Mouse (Mus musculus): Measurements from ENCODE around the gene Fxyd3.
A peak's percentile ranks its signal among the peaks of the same experiment; 100 is the strongest.

Gene Fxyd3

GRCm38 (mm10) chr7:31072326-31072725 lies 4.2 kb downstream of the Fxyd3 start:
- DNase-seq (ENCODE audit: low spot score in 2 of 2) = no peak

DNA sequence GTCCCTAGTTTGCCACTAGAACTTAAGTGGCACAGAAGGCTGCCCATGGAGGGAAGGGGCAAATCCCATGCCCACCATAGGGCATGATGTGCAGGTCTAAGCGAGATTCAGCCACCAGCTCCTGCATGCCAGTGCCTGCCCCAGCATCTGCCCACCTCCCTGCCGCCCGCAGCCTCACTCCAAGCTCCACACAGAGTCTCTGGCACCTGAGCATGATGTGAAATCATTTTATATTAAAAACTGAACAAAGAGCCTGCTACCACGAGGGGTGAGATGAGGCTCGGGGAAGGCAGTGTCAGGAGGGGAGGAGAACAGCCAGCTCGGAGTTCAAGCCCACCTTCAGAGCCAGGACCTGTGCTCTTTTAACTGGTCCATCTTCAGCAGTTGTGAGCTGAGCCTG lies 6.2 kb downstream of the Fxyd3 start:
- DNase-seq (ENCODE audit: low spot score in 2 of 2) = no peak

- DNase-seq (ENCODE audit: low spot score in 2 of 2) = no peak
These were observed 7.0 kb downstream of the Fxyd3 start for GRCm38 (mm10) chr7:31069491-31069890.

DNA sequence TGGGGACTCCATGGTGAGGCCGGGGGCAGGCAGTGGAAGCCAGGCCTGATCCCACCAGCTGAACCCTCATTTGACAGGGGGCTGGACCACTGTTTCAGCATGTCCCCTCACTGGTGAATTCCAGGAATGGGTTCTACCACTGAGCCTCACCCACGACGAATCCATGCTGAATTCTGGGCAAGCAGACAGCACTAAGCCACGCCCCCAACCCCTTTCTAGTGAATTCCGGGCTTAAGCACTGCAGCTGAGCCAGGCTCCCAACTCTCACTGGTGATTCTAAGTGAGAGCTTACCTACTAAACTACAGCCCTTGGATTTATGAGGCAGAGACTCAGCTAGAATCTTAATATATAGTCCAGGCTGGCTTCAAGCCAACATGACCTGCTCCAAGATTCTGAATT lies 8.7 kb downstream of the Fxyd3 start:
- DNase-seq (ENCODE audit: low spot score in 2 of 2) = no peak

- no peak for DNase-seq (ENCODE audit: low spot score in 2 of 2)
These were observed 13.4 kb downstream of the Fxyd3 start for GRCm38 (mm10) chr7:31063074-31063560.

DNA sequence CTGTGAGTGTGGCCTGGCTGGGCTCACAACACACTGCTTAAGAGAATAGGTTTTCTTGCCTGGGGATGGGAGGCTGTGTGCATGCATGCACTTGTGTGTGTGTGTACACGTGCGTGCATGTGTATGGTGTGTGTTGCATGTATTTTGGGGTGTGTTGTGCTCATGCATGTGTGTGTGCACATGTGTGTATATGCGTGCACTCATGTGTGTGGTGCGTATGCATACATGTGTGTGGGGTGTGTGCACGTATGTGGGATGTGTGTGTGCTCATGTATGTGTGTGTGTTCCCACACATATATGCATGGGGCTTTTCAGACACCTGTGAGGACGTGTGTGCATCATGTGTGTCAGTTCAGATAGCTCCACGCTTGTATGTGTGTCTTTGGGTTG lies 15.9 kb downstream of the Fxyd3 start:
- DNase-seq (ENCODE audit: low spot score in 2 of 2) = no peak

DNA sequence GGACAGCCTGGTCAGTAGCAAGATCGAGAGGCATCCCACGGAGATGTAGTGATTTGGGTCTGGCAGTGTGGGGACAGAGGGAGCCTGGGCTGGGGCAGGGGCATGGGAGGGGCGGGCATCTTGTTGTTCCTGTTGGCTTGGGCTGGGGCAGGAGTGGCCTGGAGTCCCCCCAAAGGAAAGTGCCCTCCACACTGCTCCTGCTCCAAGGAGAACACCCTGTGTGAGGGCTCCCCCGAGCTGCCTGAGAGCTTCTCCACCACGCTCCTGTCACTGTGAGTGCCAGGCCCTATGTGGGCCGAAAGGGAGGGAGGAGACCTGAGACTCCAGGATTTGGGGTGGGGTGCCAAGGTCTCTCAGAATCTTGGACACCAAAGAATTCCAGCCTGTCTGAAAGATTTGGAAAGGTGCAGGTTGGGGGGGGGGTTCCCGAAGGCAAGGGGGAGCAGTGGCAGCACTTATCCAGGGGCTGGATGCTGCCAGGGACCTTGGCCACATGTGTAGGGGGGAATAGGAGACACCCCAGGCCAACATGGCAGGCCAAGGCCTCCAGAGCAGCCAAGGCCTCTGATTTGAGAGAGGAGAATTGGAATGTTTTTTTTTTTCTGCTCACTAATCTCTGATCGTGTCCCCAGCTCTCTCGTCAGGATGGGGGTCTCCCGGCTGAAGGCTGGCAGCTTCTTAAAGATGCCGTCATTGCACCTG lies 16.4 kb downstream of the Fxyd3 start:
- no peak for DNase-seq (ENCODE audit: low spot score in 2 of 2)

DNA sequence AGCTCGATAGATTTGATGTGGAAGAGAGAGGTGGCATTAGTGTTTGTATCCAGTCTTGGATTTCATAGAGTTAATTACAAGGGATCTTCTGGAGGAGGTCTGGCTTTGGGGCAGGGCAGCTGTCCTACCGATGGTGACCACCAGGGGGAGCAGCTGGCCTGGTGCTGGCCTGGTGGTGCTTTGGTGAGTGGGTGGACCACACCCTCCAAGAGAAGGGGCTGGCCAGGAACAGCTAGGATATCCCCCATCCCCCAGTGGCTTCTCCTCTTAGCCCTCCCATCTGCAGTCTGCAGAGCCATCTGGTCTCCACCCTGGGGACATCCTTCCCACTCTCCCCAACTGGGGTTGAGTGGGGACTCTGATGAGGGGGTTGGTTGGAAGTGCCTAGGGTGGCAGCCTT lies 17.4 kb downstream of the Fxyd3 start, which contains the start of gene Lgi4:
Gene Lgi4, plus strand, starts transcription at position 235 of the 400 bp plus-strand sequence.
- peak; percentile 77 to 93 for DNase-seq (ENCODE audit: low spot score in 2 of 2)

DNA sequence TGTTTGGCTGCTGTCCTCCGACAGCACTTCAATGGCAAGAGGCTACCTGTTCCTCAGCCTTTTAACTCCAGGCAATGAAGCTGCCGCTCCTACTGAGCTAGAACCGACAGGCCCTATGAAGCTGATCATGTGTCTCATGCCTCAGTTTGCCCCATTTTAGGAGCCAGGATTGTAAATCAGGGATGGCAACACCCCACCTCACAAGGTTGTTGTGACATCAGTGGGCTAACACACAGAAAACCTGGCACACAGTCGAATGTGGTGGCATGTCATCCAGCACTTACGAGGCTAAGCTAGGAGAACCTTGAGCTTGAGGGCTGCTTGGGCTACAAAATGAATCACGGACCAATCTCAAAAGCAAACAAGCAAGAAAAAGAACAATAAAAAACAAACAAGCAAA lies 18.3 kb downstream of the Fxyd3 start:
- no peak for DNase-seq (ENCODE audit: low spot score in 2 of 2)

- no peak for DNase-seq (ENCODE audit: low spot score in 2 of 2)
These were observed 18.8 kb downstream of the Fxyd3 start for GRCm38 (mm10) chr7:31057730-31058129.

GRCm38 (mm10) chr7:31057071-31057470 lies 19.4 kb downstream of the Fxyd3 start, which contains the start of gene Fxyd1:
Gene Fxyd1 (minus strand): TSS chr7:31057199.
- no peak for DNase-seq (ENCODE audit: low spot score in 2 of 2)

GRCm38 (mm10) chr7:31056448-31056847 lies 20.1 kb downstream of the Fxyd3 start:
- DNase-seq (ENCODE audit: low spot score in 2 of 2) = no peak

DNA sequence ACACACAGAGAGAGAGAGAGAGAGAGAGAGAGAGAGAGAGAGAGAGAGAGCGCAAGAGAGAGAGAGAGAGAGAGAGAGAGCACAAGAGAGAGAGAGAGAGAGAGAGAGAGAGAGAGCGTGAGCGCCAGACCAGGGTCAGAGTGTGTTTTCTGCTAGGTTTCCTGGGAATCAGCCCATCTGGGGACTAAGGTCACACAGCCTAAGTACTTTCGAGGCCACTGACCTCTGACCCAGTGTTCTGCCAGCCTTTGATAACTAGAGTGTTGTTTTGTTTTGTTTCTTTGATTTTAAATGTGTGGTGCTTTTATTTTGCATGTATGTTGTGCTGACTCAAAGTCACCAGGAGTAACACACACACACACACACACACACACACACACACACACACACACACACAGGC lies 20.6 kb downstream of the Fxyd3 start:
- DNase-seq (ENCODE audit: low spot score in 2 of 2) = no peak

- peak; percentile 44 to 57 for DNase-seq (ENCODE audit: low spot score in 2 of 2)
These were observed 21.1 kb downstream of the Fxyd3 start for GRCm38 (mm10) chr7:31055354-31055824.

DNA sequence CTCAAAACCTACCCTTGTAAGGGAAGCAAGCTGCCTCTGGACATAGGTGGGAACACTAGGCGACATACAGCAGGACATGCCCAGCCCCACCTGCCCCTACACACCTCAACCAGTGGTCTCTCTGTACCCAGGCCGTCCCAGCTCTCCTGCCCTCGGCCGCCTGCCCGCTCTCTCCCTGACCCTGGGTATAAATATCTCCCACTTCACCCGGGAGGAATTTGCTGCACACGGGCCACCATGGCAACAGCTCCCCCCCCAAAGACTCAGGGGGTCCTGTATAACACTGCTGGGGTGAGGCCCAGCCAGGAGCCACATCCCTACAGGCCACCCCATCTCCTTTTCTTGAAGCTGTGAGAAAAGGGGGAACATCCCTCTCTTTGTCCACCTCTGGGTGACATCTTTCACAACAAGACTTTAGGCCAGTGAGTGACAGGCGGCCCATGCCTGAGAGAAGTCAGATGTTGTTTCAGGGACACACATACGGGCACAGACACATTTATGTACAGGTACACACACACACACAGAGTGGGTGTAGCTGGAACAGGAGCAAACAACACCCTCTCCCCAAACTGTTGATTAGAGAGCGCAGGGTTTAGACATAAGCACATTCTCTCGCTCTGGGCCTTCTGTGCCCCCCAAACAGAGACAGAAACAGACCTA lies 21.7 kb downstream of the Fxyd3 start:
- DNase-seq (ENCODE audit: low spot score in 2 of 2) = no peak

- no peak for DNase-seq (ENCODE audit: low spot score in 2 of 2)
These were observed 22.5 kb downstream of the Fxyd3 start for GRCm38 (mm10) chr7:31053882-31054447.

DNA sequence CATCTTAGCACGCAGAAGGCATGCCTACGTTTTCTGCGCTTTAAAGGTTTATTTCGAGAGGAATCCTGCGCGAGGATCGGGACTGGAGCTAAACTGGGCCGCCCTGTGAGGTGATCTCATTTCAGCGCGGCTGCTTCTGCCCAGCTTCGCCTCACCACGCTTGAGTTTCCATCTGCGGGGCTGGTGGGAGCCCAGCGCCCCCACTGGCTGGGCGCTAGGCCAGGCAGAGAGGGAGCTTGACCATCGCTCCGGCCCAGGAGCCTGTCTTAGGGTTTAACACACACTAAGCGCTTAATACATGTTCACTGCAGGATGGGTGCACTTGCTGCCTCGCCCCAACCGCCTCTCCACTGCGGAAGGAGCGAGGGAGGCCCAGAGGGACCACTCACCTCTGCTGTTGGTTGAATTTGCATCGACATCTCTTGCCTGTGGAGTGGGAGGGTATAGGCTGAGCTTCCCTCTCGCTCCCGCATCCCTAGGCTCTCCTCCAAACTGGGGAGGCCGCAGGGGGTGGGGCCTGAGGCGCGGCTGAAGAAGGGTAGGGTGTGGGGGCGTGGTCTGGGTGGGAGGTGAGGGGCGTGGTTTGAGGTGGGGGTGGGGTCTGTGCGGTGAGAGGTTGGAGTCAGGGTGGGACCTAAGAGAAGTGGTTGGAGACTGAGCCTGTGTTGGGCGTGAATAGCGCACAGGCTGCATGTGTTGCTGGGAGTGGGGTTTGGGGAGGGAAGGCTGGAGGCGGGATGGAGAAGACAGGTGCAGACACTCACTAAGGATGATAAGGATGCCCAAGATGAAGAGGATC lies 23.7 kb downstream of the Fxyd3 start:
- peak in 1 of 2 experiments; percentile 55 for DNase-seq (ENCODE audit: low spot score in 2 of 2)

- no peak for DNase-seq (ENCODE audit: low spot score in 2 of 2)
These were observed 24.3 kb downstream of the Fxyd3 start for GRCm38 (mm10) chr7:31052251-31052635.

GRCm38 (mm10) chr7:31051321-31052021 lies 25.0 kb downstream of the Fxyd3 start, which contains the start of gene Fxyd7:
Gene Fxyd7 (minus strand): TSS chr7:31051467.
- DNase-seq (ENCODE audit: low spot score in 2 of 2) = no peak

- DNase-seq (ENCODE audit: low spot score in 2 of 2) = no peak
These were observed 25.6 kb downstream of the Fxyd3 start for GRCm38 (mm10) chr7:31050921-31051320.

DNA sequence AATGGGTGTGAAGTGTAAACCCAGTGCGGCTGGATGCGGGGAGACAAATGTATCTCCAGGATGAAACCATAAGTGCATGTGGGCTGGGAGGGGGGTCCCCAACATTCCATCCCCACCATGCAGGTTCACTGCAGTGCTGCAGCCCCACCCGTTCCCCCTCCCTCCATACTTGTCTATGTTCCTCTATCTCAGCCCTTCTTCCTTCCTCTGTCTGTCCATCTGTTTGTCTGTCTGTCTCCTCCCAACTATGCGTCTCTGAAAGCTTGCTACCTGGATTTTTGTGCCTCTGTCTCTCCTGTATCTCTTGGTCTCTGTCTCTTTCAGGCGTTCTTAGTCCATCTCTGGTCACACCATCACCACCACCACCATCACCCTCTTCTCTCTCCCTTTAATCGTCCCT lies 26.0 kb downstream of the Fxyd3 start:
- DNase-seq (ENCODE audit: low spot score in 2 of 2) = no peak

Data from cerebellum, postnatal 4 days (tissue).